Mouse (Mus musculus) stomach, embryonic 16.5 days (tissue): ENCODE data around the gene Fabp3. TPM values are rescaled to one million over a fixed set of nuclear protein-coding genes. Genes with fewer than 3 reads are reported as not detected.

Experiments
- ATAC-seq: fragments of 200-750 bp; cut with Nextera tagmentation; 2 replicates; pipeline ENCODE4 v1.8.0; 2017; ENCODE audit warnings: moderate number of reproducible peaks, moderate TSS enrichment; ENCODE audit not compliant: insufficient read depth, low FRiP score
- H3K27ac ChIP-seq: fragments of 300-500 bp; sonication (generic); 2 replicates; pipeline ENCODE4 v1.5.1; 2014; ENCODE audit warnings: low read length
- H3K27me3 ChIP-seq: fragments of 300-500 bp; sonication (generic); 2 replicates; pipeline ENCODE4 v1.6.1; 2014; ENCODE audit warnings: low read length, control low read depth, mixed read lengths; ENCODE audit not compliant: control insufficient read depth, insufficient read depth
- H3K36me3 ChIP-seq: fragments of 300-500 bp; sonication (generic); 2 replicates; pipeline ENCODE4 v1.6.1; 2014; ENCODE audit warnings: low read length; ENCODE audit not compliant: control insufficient read depth, insufficient read depth
- H3K4me1 ChIP-seq: fragments of 300-500 bp; sonication (generic); 2 replicates; pipeline ENCODE4 v1.6.1; 2014; ENCODE audit warnings: low read length, control low read depth, mixed read lengths; ENCODE audit not compliant: control insufficient read depth, insufficient read depth
- H3K4me2 ChIP-seq: fragments of 300-500 bp; sonication (generic); 2 replicates; pipeline ENCODE4 v1.6.1; 2014; ENCODE audit warnings: low read depth, low read length, mixed read lengths
- H3K4me3 ChIP-seq: fragments of 300-500 bp; sonication (generic); replicated peaks from 2 replicates; pipeline ENCODE4 v1.5.1; 2014; ENCODE audit warnings: mild to moderate bottlenecking, low read length
- H3K9ac ChIP-seq: fragments of 300-500 bp; sonication (generic); 2 replicates; pipeline ENCODE4 v1.6.1; 2014; ENCODE audit warnings: low read length
- H3K9me3 ChIP-seq: fragments of 300-500 bp; sonication (generic); replicated peaks from 2 replicates; pipeline ENCODE4 v1.6.1; 2016; ENCODE audit warnings: low read length, control low read depth; ENCODE audit not compliant: control insufficient read depth
- WGBS: fragments of 180-500 bp; shearing (Covaris S2); extraction: QIAGEN DNeasy Blood & Tissue Kit; methylation state at CpG from one replicate; pipeline ENCODE4 v1.1.7; 2014; 5-methylcytosine and 5-hydroxymethylcytosine counted together
- polyA plus RNA-seq: library from polyadenylated mRNA; unstranded; fragments of >200 nt; fragmentation: Nextera tagmentation; extraction: Ambion mirVana; gene quantifications from 2 replicates; pipeline ENCODE4 v1.2.1, GENCODE M21; 2015

The Fabp3 gene
- polyA plus RNA-seq, 1 experiment from 2014 or later = 32.4 TPM

- no peak overlapping the region for H3K27ac ChIP-seq
- no peak for ATAC-seq
Observed at GRCm38 (mm10) chr4:130327366-130327765, 19.0 kb downstream of the Fabp3 start.

DNA sequence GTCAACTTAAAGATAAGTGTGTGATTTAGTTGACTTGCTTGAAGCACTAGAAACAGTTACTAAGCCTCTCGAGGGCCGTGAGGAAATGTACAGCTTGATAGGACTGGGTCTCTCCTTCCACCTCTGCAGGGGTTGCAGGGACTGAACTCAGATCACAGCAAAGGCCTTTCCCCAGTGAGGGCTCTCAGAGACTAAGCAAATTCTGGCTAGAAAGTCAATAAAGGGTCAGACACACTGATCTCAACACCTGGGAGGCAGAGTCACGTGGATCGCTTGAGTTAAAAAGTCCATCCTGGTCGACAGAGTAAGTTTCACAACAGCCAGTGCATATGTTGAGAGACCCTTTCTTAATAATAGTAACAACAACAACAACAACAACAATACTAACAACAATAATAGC lies 27.5 kb downstream of the Fabp3 start:
- no peak for ATAC-seq
- no peaks in the 10 kb centered on the region for H3K4me1 ChIP-seq
- H3K9me3 ChIP-seq = no peaks in the 10 kb centered on the region
- H3K36me3 ChIP-seq = peaks cover 4% of the 10 kb centered on the region; the same call in 1 of the 2 replicates
- no peak overlapping the region for H3K9ac ChIP-seq
- H3K27me3 ChIP-seq = no peaks in the 10 kb centered on the region
- WGBS = 71% methylated on average over 5 of the region's 5 CpGs
- no peak overlapping the region for H3K27ac ChIP-seq
- H3K4me3 ChIP-seq = no peak overlapping the region
- no peak overlapping the region for H3K4me2 ChIP-seq

More at GRCm38 (mm10) chr4:130327366-130327765, 19.0 kb downstream of the Fabp3 start:
- Histone ChIP-seq H3K9me3 (no peaks in the 10 kb centered on the region), H3K4me3 (no peak overlapping the region), H3K9ac (no peak overlapping the region), H3K4me2 (no peak overlapping the region), H3K36me3 (0 out of 2 replicates have a peak, but pooled peaks cover 9% of the 10 kb centered on the region), H3K27me3 (no peaks in the 10 kb centered on the region), H3K4me1 (no peaks in the 10 kb centered on the region)
- 86% methylated on average over 9 of the region's 9 CpGs for WGBS

DNA sequence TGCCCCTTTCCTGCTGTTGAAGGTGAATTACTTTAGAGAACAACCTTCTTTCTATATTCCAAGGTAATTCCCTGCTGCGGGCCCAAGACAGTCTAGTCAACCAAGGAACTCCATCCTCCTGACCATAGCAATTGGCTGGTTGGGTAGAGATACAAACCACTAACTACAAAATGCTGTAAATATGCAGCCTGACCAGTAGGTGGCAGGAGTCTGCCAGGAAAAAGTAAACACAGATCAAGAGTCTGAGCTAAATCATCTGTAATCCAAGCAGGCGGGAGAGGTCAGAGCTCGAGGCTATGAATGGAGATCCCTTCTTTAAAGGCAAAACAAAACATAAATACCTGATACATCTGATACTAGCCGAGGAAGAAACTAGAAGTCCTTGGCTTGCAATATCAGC lies 33.3 kb downstream of the Fabp3 start:
- H3K9me3 ChIP-seq = no peaks in the 10 kb centered on the region
- H3K27ac ChIP-seq = no peak overlapping the region
- WGBS = 28% methylated on average over 4 of the region's 4 CpGs
- peaks cover 4% of the 10 kb centered on the region; the same call in 1 of the 2 replicates for H3K36me3 ChIP-seq
- no peaks in the 10 kb centered on the region for H3K4me1 ChIP-seq
- ATAC-seq = no peak
- H3K4me2 ChIP-seq = no peak overlapping the region
- no peak overlapping the region for H3K4me3 ChIP-seq
- H3K27me3 ChIP-seq = no peaks in the 10 kb centered on the region
- H3K9ac ChIP-seq = no peak overlapping the region

DNA sequence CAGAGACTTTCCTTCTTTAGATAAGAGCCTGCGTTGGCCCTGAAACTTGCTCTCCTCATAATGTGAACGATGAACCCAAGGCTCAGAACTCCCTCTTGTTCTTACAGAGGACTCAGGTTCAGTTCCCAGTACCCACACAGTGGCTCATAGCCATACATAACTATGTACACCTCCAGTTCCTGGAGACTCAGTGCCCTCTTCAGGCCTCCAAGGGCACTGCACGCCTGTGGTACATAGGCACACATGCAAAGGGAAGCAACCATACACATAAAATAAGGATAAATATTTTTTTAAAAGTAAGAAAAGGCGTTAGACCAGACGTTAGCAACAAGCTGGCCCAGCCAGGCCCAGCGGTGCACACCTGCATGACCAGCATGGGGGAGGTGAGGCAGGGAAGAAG lies 41.3 kb downstream of the Fabp3 start:
- WGBS = 95% methylated on average over 6 of the region's 6 CpGs
- H3K36me3 ChIP-seq = 0 out of 2 replicates have a peak, but pooled peaks cover 3% of the 10 kb centered on the region

GRCm38 (mm10) chr4:130350690-130351422 lies 42.5 kb downstream of the Fabp3 start:
- Histone ChIP-seq H3K4me2 (no peak overlapping the region), H3K4me3 (no peak overlapping the region), H3K9ac (no peak overlapping the region), H3K4me1 (no peaks in the 10 kb centered on the region), H3K36me3 (0 out of 2 replicates have a peak, but pooled peaks cover 3% of the 10 kb centered on the region), H3K27me3 (no peaks in the 10 kb centered on the region), H3K27ac (no peak overlapping the region), H3K9me3 (no peaks in the 10 kb centered on the region)
- no peak for ATAC-seq
- 85% methylated on average over 16 of the region's 16 CpGs for WGBS

More for the DNA sequence above, 41.3 kb downstream of the Fabp3 start:
- no peaks in the 10 kb centered on the region for H3K27me3 ChIP-seq
- H3K4me3 ChIP-seq = no peak overlapping the region
- H3K9ac ChIP-seq = no peak overlapping the region
- no peak for ATAC-seq
- no peaks in the 10 kb centered on the region for H3K4me1 ChIP-seq
- H3K9me3 ChIP-seq = no peaks in the 10 kb centered on the region
- H3K27ac ChIP-seq = no peak overlapping the region
- no peak overlapping the region for H3K4me2 ChIP-seq

- H3K9ac ChIP-seq = no peak overlapping the region
- ATAC-seq = peak; percentile 76; the same call in 1 of the 2 replicates
- no peaks in the 10 kb centered on the region for H3K27me3 ChIP-seq
- no peaks in the 10 kb centered on the region for H3K9me3 ChIP-seq
- no peaks in the 10 kb centered on the region for H3K4me1 ChIP-seq
- H3K4me3 ChIP-seq = no peak overlapping the region
- H3K4me2 ChIP-seq = no peak overlapping the region
- 0 out of 2 replicates have a peak, but pooled peaks cover 3% of the 10 kb centered on the region for H3K36me3 ChIP-seq
- H3K27ac ChIP-seq = no peak overlapping the region
- 80% methylated on average over 7 of the region's 7 CpGs for WGBS
Observed at GRCm38 (mm10) chr4:130352588-130352987, 44.2 kb downstream of the Fabp3 start.

GRCm38 (mm10) chr4:130357946-130358345 lies 49.6 kb downstream of the Fabp3 start:
- Histone ChIP-seq H3K27ac (no peak overlapping the region), H3K27me3 (no peaks in the 10 kb centered on the region), H3K9me3 (no peaks in the 10 kb centered on the region), H3K4me3 (no peak overlapping the region), H3K36me3 (0 out of 2 replicates have a peak, but pooled peaks cover 5% of the 10 kb centered on the region), H3K9ac (no peak overlapping the region), H3K4me1 (peaks cover 15% of the 10 kb centered on the region), H3K4me2 (no peak overlapping the region)
- ATAC-seq = no peak

DNA sequence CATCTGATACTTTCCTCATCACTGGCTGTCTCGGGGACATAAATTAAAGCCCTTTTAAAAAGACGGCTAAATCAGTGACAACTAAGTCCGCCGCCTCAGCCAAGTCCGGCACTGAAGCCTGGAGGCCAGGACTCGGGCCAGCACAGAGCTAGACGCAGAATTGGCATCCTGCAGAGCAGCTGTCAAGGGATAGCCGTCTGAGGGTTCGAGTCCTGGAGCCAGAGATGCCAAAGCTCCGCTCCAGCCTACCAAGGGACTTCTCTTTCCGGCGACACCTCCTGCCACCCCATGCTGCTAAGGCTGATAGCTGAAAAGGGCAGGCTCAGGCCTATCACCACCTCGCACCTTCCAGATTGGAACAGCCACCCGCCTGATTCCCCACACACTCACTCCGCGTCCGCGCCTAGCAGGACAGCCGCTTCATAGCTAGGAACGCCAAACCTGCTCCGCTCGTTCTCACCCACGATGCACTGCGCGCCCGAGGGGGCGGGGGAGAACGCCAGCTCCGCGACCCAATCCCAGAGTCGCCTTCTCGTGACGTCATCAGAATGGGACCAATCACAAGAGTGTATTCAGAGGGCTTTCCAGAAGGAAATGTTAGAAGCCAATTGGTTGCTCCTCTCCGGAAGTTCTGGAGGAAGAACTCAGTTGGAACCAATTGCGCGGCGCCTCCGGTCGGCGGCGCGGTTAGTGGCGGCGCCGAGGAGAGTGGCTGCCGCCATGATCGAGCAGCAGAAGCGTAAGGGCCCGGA lies 51.3 kb downstream of the Fabp3 start, which contains the start of the genes Zcchc17 and Snrnp40:
Gene Zcchc17, minus strand, starts transcription at position 458 of the 752 bp plus-strand sequence.
Gene Snrnp40, plus strand, starts transcription at position 647 of the 752 bp plus-strand sequence.
- under 1% methylated on average over 49 of the region's 49 CpGs for WGBS
- H3K9me3 ChIP-seq = no peaks in the 10 kb centered on the region
- H3K4me3 ChIP-seq = peak within 1 kb of the TSS; percentile 91
- H3K27ac ChIP-seq = peak within 1 kb of the TSS; percentile 85
- 0 out of 2 replicates have a peak, but pooled peaks cover 5% of the 10 kb centered on the region for H3K36me3 ChIP-seq
- H3K9ac ChIP-seq = peak within 1 kb of the TSS; percentile 94
- H3K4me1 ChIP-seq = peaks cover 15% of the 10 kb centered on the region
- ATAC-seq = peak; percentile 100
- H3K27me3 ChIP-seq = no peaks in the 10 kb centered on the region
- H3K4me2 ChIP-seq = peak within 1 kb of the TSS; percentile 86

- H3K9ac ChIP-seq = peak overlapping the region; percentile 94
- H3K27ac ChIP-seq = peak overlapping the region; percentile 62
- H3K36me3 ChIP-seq = peaks cover 7% of the 10 kb centered on the region; the same call in 1 of the 2 replicates
- H3K4me3 ChIP-seq = peak overlapping the region; percentile 91
- ATAC-seq = 0 out of 2 replicates have a peak, but pooled peaks have one; percentile 2
- H3K27me3 ChIP-seq = no peaks in the 10 kb centered on the region
- peaks cover 15% of the 10 kb centered on the region for H3K4me1 ChIP-seq
- WGBS = under 1% methylated on average over 19 of the region's 19 CpGs
- no peaks in the 10 kb centered on the region for H3K9me3 ChIP-seq
- H3K4me2 ChIP-seq = peak overlapping the region; percentile 80
Observed at GRCm38 (mm10) chr4:130360238-130360590, 51.8 kb downstream of the Fabp3 start.
